Mouse (Mus musculus) embryonic fibroblast, embryonic 13.5 days (primary cell): Measurements from ENCODE around the gene Deaf1.

Experiments used
- CTCF ChIP-seq: IDR thresholded peaks from 2 replicates; pipeline ENCODE4 v1.5.1; 2011; ENCODE audit warnings: mild to moderate bottlenecking, control low read depth, low read length, moderate library complexity, borderline replicate concordance; ENCODE audit not compliant: insufficient read depth
- POLR2A ChIP-seq: IDR thresholded peaks from 2 replicates; pipeline ENCODE4 v1.6.1; 2011; ENCODE audit warnings: low read depth, mild to moderate bottlenecking, control low read depth, low read length, moderate library complexity

- no peak for TF ChIP-seq POLR2A
- TF ChIP-seq CTCF: no peak
Observed at GRCm38 (mm10) chr7:141270631-141271030, 56.9 kb downstream of the Deaf1 start.
